Mouse (Mus musculus): ENCODE results near the gene Klb.

Klb gene

GRCm38 (mm10) chr5:65374746-65375145, 26.6 kb downstream of the Klb start:
- DNase-seq (ENCODE audit: low read depth, low spot score), result no peak

GRCm38 (mm10) chr5:65385704-65386103, 37.6 kb downstream of the Klb start:
- DNase-seq (ENCODE audit: low read depth, low spot score), result no peak

DNA sequence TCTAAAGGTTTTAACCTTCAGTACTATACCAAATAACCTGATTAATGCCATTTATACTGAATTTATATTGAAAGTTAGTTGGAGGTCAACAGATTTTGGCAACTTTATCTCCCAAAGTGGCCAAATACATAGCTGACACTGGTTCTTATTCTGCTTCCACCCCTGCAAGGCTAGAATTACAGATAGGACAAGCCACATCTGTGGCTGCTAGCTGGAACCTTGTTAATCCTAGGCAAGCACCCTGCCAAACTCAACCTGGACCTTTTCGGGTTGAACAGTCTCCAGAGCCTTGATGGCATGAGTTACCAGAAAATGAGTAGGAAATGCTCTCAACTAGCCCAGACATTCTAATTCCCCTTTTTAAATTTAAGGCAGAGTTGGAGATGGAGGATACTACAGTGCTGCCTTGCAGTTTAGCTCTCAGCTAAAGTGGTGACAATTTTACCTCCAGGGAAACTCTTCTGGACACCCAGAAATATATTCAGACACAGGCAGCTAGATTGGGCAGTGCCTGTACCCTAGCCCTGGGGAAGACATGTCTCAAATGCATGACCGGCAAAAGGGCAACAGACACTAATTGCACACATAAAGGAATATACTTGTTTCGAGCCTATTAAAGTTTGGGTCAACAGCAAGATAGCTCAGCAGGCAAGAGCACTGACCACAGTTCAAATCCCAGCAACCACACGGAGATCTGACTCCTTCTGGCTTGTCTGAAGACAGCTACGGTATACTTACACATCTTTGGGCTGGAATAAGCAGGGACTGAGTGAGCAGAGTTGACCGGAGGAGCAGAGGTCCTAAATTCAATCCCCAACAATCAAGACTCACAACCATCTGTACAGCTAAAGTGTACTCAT, 39.1 kb downstream of the Klb start:
- peak; percentile 15 for DNase-seq (ENCODE audit: low read depth, low spot score)

- DNase-seq (ENCODE audit: low read depth, low spot score), result peak; percentile 96
These were observed 42.8 kb downstream of the Klb start, which contains the start of the genes Rpl9 and Lias for GRCm38 (mm10) chr5:65390648-65391644. Rpl9 (minus strand) TSS chr5:65391444. Lias (plus strand) TSS chr5:65391497.

DNA sequence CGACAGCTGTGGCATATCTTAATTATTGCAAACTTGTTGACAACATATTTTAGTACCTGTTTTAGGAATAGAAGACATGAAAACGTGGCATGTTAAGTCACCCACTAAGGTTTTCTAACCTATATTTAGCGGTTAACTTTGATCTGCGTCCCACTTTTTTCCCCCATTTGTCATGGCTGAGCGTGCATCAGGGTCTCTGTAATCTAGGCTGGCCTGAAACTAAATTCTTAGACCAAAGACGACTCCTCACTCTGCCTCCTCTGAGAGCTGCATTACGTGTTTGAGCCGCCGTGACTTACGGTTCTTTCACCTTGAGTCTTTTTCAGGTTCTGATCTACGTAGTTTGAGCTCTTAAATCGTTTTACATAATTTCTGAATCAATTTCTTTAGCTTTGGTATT, 43.6 kb downstream of the Klb start:
- peak; percentile 61 for DNase-seq (ENCODE audit: low read depth, low spot score)

DNA sequence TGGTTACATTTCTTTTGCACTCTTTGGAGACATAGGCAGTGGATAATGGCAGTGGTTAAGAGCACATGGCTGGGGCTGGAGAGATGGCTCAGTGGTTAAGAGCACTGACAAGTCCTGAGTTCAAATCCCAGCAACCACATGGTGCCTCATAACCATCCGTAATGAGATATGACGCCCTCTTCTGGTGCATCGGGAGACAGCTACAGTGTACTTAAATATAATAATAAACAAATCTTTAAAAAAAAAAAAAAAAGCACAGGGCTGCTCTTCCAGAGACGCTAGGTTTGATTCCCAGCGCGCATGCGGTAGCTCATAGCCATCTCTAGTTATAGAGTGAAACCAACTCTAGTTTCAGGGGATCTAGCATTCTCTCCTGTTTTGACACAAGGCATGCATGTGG, 46.3 kb downstream of the Klb start:
- DNase-seq (ENCODE audit: low read depth, low spot score), result peak; percentile 15

GRCm38 (mm10) chr5:65401251-65401994, 53.3 kb downstream of the Klb start:
- DNase-seq (ENCODE audit: low read depth, low spot score), result peak; percentile 92

DNA sequence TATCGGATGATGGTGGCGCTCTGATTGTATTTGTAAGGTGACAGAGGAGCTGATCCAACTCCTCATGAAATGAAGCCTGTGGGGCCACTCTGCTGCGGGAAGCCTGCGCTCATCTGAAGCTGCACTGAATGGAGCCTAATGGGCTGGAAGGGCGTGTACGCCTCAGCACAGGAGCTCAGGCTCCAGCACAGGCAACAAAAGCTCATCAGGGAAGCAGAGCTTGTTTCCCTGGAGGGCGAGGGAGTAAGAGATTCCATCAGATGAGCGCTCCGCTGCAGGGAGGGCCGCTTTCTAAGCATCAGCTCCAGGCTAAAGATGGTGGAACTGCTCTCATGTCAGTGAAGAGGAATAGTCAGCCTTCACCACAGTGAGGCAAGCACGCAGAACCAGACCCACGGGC, 59.9 kb downstream of the Klb start:
- no peak for DNase-seq (ENCODE audit: low read depth, low spot score)

DNA sequence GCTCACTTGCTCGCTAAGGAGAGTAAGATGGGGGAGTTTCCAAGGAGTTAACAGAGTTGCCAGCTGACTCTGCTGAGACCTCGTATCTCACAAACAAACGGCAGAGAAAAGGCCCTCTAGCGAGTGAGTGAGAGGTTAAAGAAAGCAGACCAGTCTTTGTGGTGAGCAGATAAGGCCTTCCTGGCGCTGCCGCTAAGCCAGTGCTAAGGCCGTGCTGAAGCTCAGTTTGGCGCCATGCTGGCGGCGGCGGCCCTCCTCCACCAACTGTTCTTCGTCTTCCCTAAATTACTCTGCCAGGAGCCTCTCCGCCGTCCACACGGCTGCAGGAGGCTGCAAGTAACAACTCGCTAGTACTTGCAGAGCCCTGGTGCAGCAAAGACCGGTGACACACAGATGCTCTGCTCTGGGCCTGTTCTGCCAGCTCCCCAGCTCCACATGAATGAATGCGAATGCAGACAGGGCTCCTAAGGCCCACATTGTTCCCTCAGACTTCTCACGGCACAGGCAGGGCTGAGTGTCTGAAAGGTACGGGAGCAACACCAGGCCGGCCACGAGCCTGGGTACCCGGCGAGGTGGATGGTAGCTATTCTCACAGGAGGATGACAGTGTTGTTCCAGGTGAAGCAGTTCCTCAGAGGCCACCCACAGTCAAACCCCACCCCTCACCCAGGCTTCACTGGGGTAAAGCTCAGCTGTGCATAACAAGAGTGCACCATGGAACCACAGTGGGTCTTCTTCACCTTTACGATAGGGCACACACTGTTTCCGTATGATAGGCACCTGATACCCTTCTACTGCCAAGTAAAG, 67.7 kb downstream of the Klb start:
- no peak for DNase-seq (ENCODE audit: low read depth, low spot score)

GRCm38 (mm10) chr5:65419136-65419535, 71.0 kb downstream of the Klb start:
- DNase-seq (ENCODE audit: low read depth, low spot score), result no peak

DNA sequence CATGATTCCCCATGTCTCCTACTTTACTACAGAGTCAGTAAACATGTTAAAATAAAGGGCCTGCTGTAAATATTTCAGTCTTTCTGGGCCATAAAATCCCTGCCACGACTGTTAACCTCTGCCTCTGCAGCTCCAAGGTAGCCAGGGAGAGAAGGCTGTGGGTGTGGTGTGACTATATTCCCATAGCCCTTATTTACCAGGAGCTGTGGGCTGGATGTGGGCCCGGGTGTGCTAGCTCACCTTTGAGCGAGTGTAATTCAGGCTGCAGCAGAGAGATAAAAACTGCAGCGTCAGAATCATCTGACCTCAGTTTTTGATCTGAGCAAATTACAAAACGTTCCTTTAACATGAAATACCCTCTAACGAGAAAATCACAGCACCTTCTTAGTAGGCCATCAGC, 72.7 kb downstream of the Klb start:
- DNase-seq (ENCODE audit: low read depth, low spot score), result no peak

DNA sequence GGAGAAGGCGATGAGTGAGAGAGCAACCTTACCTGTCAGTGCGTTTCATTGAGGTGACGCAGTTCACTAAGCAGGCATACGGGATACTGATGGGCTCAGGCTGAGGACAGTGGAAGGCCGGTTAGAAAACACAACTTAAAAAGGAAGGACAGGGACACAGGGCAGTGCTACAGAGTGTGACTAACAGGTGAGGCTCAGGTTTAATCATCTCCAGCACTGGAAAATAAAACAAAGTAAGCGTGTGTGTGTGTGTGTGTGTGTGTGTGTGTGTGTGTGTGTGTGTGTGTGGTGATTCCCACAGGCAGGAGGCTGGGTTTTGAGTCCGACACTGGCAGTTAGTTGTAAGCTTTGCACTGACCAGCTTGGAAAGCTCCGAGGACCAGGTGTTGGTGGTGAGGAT, 74.7 kb downstream of the Klb start:
- DNase-seq (ENCODE audit: low read depth, low spot score), result no peak

DNA sequence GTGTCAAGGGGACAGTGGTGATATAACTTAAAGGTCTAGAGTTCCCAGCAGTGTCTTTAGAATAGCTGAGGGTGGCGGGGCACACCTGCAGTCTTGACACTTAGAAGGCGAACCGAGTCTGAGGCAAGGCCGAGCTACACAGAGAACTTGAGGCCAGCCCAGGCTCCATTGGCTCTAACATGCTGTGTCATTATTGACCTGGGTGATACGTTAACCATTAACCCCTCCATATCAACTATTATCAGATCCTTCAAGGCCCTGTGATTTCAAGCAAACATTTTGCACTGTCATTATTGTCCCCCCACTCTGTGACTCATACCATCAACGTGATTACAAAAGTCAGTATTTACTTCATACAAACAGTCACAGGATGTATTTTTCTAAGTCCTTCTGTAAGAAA, 76.1 kb downstream of the Klb start:
- DNase-seq (ENCODE audit: low read depth, low spot score), result no peak

DNA sequence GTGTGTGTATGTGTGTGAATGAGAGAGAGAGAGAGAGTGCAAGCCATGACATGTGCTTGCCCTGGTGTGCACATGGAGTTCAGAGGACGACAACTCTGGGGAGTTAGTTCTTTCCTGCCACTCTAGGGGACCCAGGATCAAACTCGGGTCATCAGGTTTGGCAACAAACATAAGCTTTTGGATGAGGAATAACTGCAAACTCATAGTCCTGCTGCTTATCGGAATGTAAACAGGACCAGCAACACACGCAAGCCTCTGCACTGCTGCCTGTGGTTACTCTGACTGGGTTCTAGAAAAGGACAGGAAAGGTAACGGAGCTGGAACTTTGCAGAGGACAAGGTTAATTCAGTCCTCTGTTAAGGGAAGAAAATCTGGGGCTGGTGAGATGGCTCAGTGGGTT, 77.1 kb downstream of the Klb start:
- no peak for DNase-seq (ENCODE audit: low read depth, low spot score)

DNA sequence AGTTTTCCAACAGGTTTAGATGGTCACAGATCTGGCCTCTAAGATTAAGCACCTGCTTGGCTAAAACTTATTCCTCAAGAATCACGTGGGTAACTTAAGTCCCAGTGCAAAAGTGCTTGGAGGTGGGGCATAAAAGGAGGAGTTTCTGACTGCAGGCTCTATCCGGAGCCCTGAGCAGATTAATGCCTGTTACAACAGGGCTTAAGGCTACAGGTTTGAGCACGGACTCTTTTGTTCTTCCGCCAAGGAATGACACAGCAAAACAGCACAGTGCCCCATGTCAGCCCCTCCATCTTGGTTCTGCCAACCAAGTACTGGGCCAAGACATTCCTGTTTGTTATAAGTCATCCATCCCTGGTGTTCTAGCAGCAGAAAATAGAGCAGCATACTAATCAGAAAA, 80.2 kb downstream of the Klb start:
- DNase-seq (ENCODE audit: low read depth, low spot score), result peak; percentile 31

DNA sequence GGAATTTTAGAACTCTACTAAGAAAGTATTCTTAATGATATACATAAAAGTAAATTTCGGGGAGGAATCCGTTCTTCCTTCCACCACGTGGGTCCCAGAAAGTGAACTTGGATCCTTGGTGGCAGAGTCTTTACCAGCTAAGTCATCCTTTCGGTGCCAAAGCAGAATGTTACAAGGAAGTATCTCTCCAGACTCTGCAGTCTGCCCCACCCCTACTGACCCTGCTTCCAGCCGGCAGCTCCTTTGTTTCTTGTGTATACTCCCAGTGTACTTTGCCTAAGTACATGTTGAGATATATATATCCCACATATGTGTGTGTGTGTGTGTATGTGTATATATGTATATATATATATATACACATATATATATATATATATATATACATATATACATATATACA, 81.3 kb downstream of the Klb start:
- DNase-seq (ENCODE audit: low read depth, low spot score), result no peak

All from 3T3-L1 (cell line).